Mouse (Mus musculus): ENCODE measurements around the gene Serpina3i.
"Not testable (repeated sequence)": the region's sequence is repeated elsewhere in the genome, so short reads cannot be mapped to it uniquely, and the experiment has no call there.

The Serpina3i gene

DNA sequence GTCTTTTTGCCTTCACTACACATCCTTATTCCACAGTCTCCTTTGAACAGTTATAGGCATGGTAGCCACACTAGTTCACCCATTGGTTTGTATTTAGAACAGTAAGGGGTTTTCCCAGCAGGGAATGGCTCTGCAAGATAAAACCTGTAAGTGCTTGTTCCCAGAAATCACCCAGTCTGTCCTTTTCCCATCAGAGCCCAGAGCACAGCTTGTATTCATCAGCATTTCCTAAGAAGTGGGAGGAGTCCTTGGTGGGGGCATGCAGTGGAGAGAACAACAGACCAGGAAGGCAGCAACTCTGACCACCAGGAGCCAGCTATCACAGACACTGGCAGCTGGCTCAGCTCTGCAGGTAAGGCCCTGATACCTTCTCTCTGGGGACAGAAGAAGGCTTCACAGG lies at the start of gene Serpina3i:
Gene Serpina3i, plus strand, starts transcription at position 260 of the 400 bp plus-strand sequence.
- DNase-seq (ENCODE audit: low spot score): peak; percentile 21

- no peak for DNase-seq (ENCODE audit: low spot score)
These were observed 49.1 kb upstream of the Serpina3i start for GRCm38 (mm10) chr12:104213689-104214444.

- DNase-seq (ENCODE audit: low spot score): no peak
These were observed 48.5 kb upstream of the Serpina3i start, which contains the start of gene Serpina3f for GRCm38 (mm10) chr12:104214445-104214753. Serpina3f (plus strand) TSS chr12:104214544.

- no peak for DNase-seq (ENCODE audit: low spot score)
These were observed 47.7 kb upstream of the Serpina3i start for GRCm38 (mm10) chr12:104215249-104215648.

DNA sequence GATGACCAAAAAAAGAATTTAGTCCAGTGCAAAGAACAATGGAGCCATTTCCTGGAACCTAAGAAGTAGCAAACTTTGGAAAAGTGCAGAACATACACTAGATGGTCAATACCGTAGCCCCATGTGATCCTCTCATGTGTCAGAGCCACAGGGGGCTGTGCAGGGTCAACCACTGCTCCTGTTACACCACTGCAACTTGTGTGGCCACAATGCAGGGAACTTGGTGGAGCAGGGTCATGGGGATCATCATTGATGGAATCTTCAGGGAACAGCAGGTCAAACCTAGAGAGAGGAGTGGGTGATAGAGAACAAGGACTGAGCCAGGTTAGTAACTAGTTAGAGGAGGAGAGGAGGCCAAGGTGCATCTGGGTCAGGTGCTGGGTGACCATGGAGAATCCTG lies 41.3 kb upstream of the Serpina3i start:
- no peak for DNase-seq (ENCODE audit: low spot score)

GRCm38 (mm10) chr12:104223690-104224089 lies 39.2 kb upstream of the Serpina3i start:
- no peak for DNase-seq (ENCODE audit: low spot score)

DNA sequence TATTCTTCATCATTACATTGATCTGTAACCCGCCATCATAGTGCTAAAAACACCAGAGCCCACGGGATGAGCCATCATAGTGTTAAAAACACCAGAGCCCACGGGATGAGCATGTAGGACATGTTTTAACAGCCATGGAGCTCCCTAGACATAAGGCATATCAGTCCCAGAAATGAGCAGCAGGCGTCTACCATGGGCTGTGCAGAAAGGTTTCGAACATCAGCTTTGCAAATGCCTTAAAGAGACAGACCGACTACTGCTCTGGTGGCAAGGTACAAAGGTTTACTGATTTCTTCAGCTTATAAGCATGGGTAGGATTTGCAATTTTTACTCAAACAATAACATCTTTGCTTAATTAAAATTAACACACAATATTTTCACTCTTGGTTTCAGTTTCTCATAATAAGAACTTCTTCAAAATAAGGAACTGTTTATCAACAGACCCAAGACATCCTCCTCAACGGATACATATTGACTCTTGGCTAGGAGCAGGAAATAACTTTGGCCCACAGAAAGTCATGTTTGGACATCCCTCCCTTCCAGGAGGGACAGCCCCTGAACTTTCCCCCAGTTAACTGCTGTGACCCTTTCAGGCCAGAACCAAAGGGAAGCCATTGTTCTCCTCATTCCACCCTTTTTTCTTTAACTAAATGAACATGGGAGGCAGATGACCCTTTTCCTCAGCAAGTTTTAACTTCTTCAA lies 38.2 kb upstream of the Serpina3i start:
- DNase-seq (ENCODE audit: low spot score): peak; percentile 14

- no peak for DNase-seq (ENCODE audit: low spot score)
These were observed 32.2 kb upstream of the Serpina3i start for GRCm38 (mm10) chr12:104230762-104231161.

GRCm38 (mm10) chr12:104235915-104236314 lies 27.0 kb upstream of the Serpina3i start, which contains the start of gene Serpina3g:
Serpina3g (plus strand) TSS chr12:104236245.
- DNase-seq (ENCODE audit: low spot score): no peak

DNA sequence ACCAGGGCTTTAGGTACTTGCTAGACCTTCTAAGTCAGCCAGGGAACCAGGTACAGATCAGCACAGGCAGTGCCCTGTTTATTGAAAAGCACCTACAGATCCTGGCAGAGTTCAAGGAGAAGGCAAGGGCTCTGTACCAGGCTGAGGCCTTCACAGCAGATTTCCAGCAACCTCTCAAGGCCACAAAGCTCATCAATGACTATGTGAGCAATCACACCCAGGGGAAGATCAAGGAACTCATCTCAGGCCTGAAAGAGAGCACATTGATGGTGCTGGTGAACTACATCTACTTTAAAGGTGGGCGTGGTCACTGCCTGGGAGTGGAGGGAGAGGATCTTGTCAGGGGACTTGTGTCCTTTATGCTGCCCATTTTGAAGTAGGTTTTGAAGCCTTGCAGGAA lies 24.9 kb upstream of the Serpina3i start:
- not testable (repeated sequence) for DNase-seq (ENCODE audit: low spot score)

DNA sequence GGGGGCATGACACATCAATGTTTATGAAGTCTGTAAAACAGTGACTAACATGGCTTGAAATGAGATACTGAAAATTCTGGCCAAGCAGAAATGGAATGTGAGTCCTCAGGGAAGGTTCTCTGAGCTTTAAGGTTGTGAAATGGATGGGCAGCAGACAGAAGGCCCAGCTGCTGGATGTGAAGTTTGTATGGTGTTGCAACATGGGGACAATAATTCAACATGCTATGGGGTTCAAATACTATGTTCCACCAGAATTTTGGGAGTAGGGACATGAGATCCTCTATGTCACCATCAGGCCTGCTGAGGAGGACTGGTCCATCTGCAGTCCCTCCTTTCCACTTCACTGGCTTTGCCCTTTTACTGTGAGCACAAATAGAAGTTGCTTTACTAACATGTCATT lies 19.6 kb upstream of the Serpina3i start:
- no peak for DNase-seq (ENCODE audit: low spot score)

DNA sequence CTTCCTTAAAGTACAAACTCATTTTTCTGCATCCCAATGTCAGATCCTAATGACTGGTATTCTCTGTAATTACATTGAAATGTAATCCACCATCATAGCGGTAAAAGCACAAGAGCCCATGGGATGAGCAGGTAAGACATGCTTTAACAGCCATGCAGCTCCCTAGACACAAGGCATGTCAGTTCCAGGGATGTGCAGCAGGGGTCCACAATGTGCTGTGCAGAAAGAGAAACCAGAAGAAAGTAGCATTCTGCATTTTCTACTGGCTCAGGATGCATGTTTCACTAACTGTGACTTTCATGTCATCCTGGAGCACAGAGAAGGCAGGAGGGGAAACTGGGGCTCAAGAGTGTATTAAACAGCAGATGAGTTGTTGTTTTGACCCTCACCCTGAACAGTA lies 17.8 kb upstream of the Serpina3i start:
- DNase-seq (ENCODE audit: low spot score): peak; percentile 6

DNA sequence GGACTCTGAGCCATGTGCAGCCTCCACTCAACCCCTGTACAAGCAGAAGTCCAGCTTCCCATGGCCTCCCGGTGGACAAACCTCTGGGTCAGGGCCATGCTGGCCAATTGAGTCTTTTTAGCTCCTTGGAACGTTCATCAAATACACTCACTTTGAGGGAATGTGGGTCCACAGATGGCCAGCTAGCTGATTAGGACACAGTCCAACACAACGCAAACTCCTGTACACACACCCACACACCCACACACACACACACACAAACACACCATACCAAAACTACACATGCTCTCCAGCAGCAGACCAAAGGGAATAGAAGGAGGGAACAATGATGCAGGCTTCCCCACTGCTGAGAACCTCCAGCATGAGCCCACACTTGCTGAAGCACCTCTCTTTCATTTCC lies 17.3 kb upstream of the Serpina3i start:
- no peak for DNase-seq (ENCODE audit: low spot score)

DNA sequence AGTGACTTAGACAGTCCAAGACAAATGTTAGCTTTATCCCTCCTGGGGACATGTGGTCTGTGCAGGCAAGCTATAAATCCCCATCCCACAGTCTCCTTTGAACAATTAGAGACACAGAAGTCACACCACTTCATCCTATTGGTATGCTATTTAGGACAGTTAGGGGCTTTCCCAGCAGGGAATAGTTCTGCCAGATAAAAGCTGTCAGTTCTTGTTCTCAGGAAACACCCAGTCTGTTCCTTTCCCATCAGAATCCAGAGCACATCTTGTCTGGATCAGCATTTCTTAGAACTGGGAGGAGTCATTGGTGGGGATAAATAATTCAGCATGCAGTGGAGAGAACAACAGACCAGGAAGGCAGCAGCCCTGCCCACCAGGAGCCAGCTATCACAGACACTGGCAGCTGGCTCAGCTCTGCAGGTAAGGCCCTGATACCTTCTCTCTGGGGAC lies 15.3 kb upstream of the Serpina3i start:
- no peak for DNase-seq (ENCODE audit: low spot score)

GRCm38 (mm10) chr12:104248231-104248630 lies 14.7 kb upstream of the Serpina3i start:
- DNase-seq (ENCODE audit: low spot score): no peak

- no peak for DNase-seq (ENCODE audit: low spot score)
These were observed 1.9 kb upstream of the Serpina3i start for GRCm38 (mm10) chr12:104261041-104261440.

GRCm38 (mm10) chr12:104266374-104266773 lies 3.5 kb downstream of the Serpina3i start:
- DNase-seq (ENCODE audit: low spot score): no peak

GRCm38 (mm10) chr12:104278216-104279055 lies 15.5 kb downstream of the Serpina3i start:
- DNase-seq (ENCODE audit: low spot score): no peak

GRCm38 (mm10) chr12:104279056-104279435 lies 16.1 kb downstream of the Serpina3i start:
- DNase-seq (ENCODE audit: low spot score): no peak

DNA sequence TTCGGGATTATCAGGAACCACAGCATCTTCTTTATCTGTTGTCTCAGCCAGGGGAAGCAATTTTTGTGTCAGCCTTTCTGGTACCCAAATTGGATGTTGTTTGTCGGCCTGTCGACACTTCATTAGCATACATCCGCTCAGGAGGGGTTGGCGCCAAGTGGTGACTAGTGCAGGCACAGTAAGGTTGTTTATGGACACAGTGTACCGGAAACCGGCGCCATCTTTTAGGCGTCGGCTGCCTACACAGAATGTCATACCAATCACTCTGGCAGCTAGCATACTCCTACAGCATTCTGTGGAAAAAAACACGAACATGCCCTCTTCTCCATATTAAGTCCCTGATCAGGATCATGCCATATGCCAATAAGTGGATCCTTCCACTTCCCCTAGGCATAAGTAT lies 20.5 kb downstream of the Serpina3i start:
- no peak for DNase-seq (ENCODE audit: low spot score)

DNA sequence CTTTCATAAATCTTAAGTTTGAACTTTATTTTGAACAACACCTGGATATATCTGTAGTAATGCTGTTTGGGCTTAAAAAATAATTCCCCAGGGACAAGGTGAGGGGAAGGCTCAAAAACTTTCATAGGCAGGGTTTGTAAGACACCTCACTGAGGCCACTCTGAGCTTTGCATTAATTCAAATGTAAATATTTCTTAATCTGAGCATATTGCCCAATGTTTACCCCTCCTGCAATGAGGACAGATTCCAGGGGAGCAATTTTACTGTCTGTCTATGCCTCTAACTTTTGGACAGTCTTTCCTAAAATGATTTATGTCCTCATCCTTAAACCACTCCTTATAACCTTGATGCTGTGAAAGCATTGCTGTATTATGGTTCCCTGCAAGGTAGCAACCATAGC lies 25.4 kb downstream of the Serpina3i start:
- DNase-seq (ENCODE audit: low spot score): no peak

DNA sequence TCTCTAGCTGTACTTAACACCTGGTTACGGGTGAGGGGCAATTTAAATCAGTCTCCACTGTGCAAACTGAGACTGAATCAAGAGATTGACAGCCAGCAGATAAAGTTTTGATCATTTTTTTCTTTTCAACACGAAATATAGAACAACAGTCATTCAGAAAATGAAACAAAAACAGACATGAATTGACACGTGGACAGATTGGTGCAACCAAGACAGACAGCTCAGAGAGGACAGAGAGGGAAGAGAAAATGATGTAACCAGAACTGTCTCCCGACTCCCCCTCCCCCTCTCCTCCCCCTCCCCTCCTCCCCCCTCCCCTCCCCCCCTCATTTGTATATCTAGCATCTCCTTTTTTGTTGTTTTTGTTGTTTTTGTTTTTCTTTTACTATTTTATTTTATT lies 26.9 kb downstream of the Serpina3i start:
- no peak for DNase-seq (ENCODE audit: low spot score)

- no peak for DNase-seq (ENCODE audit: low spot score)
These were observed 31.0 kb downstream of the Serpina3i start for GRCm38 (mm10) chr12:104293963-104294362.

All from adipocyte (in vitro differentiated cells).